Mouse (Mus musculus) G1E (cell line): ENCODE data around the gene Nsun2.

Experiments used
- CTCF ChIP-seq: IDR thresholded peaks from 2 replicates; pipeline ENCODE4 v1.5.1; 2012; ENCODE audit warnings: low read depth, low read length, inconsistent platforms, mixed read lengths
- GATA1 ChIP-seq: IDR thresholded peaks from 2 replicates; pipeline ENCODE4 v1.6.1; 2012; ENCODE audit warnings: borderline replicate concordance, low read length, inconsistent platforms, mixed read lengths
- POLR2AphosphoS5 ChIP-seq: IDR thresholded peaks from 2 replicates; pipeline ENCODE4 v1.6.1; 2012; ENCODE audit warnings: low read depth, low read length, inconsistent platforms; ENCODE audit not compliant: insufficient replicate concordance
- TAL1 ChIP-seq: conservative IDR thresholded peaks from 2 replicates; pipeline ENCODE4 v1.6.1; 2012; ENCODE audit warnings: low read depth, low read length, inconsistent platforms, mixed read lengths

GRCm38 (mm10) chr13:69672121-69672520 lies 138.6 kb downstream of the Nsun2 start:
- no peak for TF ChIP-seq CTCF
- no peak for TF ChIP-seq GATA1
- TF ChIP-seq TAL1 = no peak
- no peak for TF ChIP-seq POLR2AphosphoS5
